Mouse (Mus musculus) E14TG2a.4 (cell line): ENCODE results near the gene Mfng.

Experiments used
- CTCF ChIP-seq: conservative IDR thresholded peaks from 2 replicates; pipeline ENCODE4 v1.5.1; 2014; ENCODE audit warnings: low read length
- NANOG ChIP-seq: IDR thresholded peaks from 2 replicates; pipeline ENCODE4 v1.6.1; 2014; ENCODE audit warnings: borderline replicate concordance, low read length, mixed read lengths
- POU5F1 ChIP-seq: IDR thresholded peaks from 2 replicates; pipeline ENCODE4 v1.6.1; 2014; ENCODE audit warnings: low read length, borderline replicate concordance

DNA sequence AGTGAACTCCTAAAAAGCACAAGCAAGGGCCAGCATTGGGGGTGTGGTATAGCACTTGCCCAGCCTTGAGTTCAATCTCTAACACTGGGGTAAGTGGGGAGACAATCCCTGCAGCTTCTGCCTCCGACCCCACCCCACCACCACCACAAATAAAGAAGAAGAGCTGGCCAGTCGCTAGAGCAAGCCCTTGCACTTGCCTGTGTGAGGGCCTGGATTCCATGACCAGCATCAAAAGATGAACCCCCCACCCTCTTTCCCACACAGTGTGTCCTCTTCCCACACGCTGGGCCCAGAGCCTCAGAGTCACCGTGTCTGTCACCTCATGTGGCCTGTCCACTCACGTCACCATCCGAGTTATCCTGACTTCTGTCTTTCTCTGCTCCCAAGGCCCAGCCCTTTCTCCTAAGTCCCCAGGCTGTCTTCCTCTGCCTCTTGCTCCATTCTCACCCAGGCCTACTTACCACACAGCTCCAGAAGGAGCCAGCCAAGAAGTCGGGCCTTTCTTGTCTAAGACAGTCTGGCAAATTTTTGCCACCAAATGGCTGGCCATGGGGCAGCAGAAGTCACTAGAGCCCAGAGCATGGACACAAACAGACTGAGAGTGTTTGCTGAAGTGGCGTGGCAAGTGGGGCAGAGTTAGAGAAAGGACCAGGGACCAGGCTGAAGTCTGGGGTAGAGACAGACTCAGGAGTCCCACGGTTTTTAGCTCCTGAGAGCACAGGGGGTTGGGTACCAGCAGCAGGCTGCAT is 2.9 kb downstream of the Mfng start:
- TF ChIP-seq CTCF (no peak), NANOG (no peak), POU5F1 (no peak)
